Mouse (Mus musculus): ENCODE results near the gene Gm3159.
"Not testable (repeated sequence)": the region's sequence is repeated elsewhere in the genome, so short reads cannot be mapped to it uniquely, and the experiment has no call there.

Gm3159 gene

GRCm38 (mm10) chr14:4397226-4397625 lies at the start of gene Gm3159:
Gene Gm3159 (plus strand): TSS chr14:4397526.
- not testable (repeated sequence) for DNase-seq (ENCODE audit: low spot score)

GRCm38 (mm10) chr14:4368991-4369390 lies 28.3 kb upstream of the Gm3159 start:
- not testable (repeated sequence) for DNase-seq (ENCODE audit: low spot score)

DNA sequence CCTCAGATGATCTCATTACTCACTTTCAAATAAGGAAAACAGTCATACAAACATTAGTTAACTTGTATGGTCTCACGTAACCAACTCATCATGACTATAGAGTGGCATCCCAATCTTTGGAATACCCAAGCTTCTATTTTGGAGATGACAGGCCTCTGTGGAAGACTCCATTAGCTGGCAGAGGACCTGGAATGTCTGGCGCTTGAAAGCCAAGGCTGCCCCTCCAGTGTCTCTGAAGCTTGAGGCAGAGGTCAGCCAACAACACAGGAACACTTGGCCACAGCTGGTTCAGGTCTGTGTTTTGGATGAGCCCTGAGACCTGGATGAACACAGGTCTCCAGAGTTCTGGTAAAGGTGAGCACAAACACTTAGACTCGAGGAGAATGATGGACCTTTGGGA lies 27.6 kb upstream of the Gm3159 start:
- DNase-seq (ENCODE audit: low spot score): not testable (repeated sequence)

GRCm38 (mm10) chr14:4377871-4378270 lies 19.5 kb upstream of the Gm3159 start:
- DNase-seq (ENCODE audit: low spot score): not testable (repeated sequence)

DNA sequence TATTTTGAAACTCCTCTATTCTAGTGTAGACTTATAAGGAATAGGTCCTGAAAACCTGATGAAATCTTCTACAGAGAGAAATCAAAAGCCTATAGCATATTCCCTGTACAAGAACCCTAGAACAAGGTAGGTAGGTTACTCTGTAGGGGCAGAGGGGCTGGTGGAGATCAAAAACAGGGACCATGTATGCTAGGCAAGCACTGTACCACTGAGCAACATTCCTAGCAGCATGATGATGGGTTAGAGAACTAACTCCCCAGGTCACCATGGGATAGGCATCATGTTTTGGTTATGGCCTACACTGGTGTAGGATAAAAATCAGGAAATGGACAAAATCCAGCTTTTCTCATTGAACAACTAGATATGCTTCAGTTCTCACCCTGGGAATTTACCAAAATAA lies 11.7 kb upstream of the Gm3159 start:
- not testable (repeated sequence) for DNase-seq (ENCODE audit: low spot score)

DNA sequence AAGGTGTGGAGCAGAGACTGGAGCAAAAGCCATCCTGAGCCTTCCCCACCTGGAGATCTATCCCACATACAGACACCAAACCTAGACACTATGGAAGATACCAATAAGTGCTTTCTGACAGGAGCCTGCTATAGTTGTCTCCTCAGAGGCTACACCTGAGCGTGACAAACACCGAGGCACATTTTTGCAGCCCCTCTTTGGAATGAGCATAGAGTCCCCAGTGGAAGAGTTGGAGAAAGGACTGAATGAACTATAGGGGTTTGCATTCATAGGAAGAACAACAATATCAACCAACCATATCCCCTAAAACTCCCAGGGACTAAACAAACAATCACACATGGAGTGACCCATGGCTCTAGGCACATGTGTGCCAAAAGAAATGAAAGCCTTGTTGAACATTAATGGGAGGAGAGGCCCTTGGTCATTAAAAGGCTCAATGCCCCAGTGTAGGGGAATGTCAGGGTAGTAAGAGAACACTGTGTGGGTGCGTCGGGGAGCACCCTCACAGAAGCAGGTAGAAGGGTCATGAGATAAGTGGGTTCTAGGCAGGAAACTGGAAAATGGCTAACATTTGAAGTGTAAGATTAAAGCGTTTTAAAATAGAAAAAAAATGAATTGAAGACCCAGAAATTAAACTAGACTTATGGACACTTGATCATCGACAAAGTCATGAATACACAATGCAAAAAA lies 4.3 kb upstream of the Gm3159 start:
- not testable (repeated sequence) for DNase-seq (ENCODE audit: low spot score)

DNA sequence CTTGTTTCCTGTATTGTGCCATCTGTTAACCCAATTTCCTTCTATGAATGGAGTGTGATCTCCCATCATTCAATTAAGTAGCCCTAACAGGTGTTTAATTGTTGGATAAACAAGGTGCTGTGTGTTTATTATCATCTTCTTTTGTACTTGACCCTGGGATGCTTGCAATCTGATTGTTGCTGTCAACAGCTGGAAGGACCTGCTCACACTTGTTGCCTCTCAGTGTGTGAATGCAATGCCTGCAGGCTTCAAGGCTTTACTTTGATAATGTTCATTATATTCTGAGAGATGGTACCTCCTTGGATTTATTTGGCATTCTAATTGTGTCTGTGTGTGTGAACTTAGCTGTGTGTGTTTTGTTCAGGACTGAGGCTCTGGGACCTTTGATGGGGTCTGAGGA lies 1.3 kb downstream of the Gm3159 start:
- not testable (repeated sequence) for DNase-seq (ENCODE audit: low spot score)

DNA sequence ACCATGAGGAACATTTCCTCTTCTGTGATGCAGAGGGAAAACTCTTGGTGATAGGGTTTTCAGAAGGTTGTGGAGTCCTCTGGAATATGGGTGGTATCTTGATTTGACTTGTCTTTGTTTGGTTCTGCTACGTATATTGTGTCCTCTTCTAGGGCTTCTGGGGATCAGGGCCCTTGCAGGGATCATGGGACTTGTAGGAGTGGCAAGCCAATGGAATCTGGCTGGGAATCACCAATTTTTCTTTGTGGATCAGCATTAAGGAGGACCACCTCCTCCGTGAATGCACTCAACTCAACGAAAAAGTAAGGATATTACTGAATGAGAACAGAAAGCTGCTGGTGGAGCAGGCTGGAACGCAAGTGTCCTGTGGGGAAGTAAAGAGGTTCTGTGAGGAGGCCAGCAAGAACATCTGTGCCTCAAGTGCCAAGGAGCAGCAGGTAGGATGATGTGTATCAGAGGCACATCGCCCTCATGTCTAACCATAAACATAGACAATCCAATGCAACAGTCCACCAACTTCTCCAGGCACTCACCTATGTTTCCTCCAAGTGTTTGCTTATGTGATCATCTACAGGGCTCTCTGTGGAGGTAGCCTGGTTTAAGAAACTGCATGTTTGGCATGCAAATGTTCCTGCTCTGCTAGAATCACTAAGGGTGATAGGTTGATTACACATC lies 2.9 kb downstream of the Gm3159 start:
- DNase-seq (ENCODE audit: low spot score): not testable (repeated sequence)

- not testable (repeated sequence) for DNase-seq (ENCODE audit: low spot score)
Observed at GRCm38 (mm10) chr14:4401245-4401644, 3.9 kb downstream of the Gm3159 start.

GRCm38 (mm10) chr14:4403840-4404239 lies 6.5 kb downstream of the Gm3159 start:
- DNase-seq (ENCODE audit: low spot score): not testable (repeated sequence)

- not testable (repeated sequence) for DNase-seq (ENCODE audit: low spot score)
Observed at GRCm38 (mm10) chr14:4409939-4410338, 12.6 kb downstream of the Gm3159 start.

DNA sequence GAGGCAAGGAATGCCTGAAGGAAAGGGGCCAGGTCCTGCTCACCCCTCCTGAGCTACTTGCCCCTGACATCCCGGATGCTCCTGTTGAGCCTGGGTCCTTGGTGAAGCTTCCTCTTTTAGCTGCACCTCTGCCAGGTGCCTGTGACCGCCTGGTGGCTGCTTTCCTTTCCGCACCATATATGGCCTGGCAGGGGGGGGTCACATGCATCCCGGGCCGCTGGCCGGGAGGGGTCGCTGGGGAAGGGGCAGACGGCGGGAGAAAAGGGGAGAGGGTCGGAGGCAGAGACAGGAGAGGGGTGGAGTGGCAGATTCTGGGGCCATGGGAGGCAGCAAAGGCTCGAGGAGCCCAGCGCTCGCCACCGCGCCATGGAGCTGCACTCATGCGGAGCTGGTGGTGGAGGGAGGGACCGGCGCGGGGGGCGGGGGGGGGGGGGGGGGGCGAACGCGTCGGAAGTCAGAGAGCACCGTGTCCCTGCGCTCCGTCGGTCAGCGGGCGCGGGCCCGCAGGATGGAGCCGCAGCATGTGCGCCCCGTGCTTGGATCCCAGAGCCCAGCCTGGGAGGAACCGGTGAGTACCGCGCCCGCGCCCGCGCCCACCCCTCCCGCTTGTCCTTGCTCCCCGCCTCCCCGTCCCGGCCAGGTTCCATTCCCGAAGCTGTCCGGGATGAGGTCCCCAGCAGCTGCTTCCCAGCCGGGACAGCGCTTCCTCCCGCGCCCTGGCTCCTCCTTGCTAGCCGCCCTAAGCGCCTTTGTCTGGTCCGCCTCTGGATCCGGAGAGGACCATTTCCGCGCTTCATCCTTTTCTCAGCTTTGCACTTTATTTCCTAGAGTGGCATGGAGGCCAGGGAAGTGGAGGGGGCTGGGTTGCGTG lies 17.9 kb downstream of the Gm3159 start, which contains the start of gene Gm3164:
TSS of gene Gm3164 (plus strand) at position 484 of the 871 bp plus-strand sequence.
- not testable (repeated sequence) for DNase-seq (ENCODE audit: low spot score)

DNA sequence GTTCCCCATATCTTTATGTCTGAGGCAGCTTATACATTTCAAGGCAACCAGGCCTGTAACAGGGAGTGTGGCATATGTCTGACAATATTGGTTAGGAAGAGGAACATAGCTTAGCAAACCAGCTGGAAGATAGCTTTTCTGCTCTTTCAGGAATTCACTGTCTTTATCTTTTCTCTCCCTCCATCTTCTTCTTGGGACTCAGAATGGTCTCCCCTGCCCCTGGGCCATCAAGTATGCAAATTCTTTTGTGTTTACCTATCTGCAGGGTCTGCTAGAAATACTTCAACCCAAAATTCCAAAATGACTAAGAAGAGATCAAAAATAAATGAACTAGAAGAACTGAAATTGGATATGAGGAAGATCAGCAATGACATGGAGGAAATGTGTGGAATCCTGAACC lies 33.4 kb downstream of the Gm3159 start, which contains the start of gene Gm3173:
TSS of gene Gm3173 (plus strand) at position 301 of the 400 bp plus-strand sequence.
- DNase-seq (ENCODE audit: low spot score): not testable (repeated sequence)

All from layer of hippocampus, adult 9-10 months (tissue).